Mouse (Mus musculus): Measurements from ENCODE around the gene Fam163a. TPM values are rescaled to one million over a fixed set of nuclear protein-coding genes. Genes with fewer than 3 reads are reported as not detected.

The Fam163a gene
- total and polyA plus RNA-seq, 2 experiments from 2014 or later, result 3.5 to 3.7 TPM

DNA sequence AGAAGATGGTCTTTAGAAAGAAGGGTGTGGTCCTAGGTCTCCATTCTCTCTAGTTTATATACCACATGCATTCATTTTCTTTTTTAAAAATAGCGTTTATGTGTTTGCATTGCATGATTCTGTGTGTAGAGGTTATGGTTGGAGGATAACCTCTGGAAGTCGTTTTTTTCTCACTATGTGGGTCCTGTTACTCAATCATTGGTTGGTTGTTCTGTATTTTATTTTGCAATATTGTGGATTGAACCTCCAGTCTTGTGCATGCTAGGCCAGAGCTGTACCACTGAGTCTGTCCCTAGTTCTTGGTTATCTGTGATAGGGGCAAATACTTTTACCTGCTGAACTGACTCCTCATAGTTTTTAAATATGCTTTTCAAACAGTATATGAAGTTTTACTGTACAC lies 146.6 kb downstream of the Fam163a start:
- DNase-seq (ENCODE audit: low spot score) (no peak), ATAC-seq (no peak)
- Histone ChIP-seq H3K4me2 (ENCODE audit: low read depth, low read length) (no peak overlapping the region), H3K27me3 (ENCODE audit: insufficient read depth, low read length) (no peaks in the 10 kb centered on the region), H3K9ac (replicated peaks; ENCODE audit: low read length) (no peak overlapping the region), H3K4me1 (ENCODE audit: insufficient read depth, low read length) (no peaks in the 10 kb centered on the region), H3K9me3 (ENCODE audit: low read length) (no peaks in the 10 kb centered on the region), H3K4me3 (ENCODE audit: low read length) (no peak overlapping the region), H3K36me3 (ENCODE audit: insufficient read depth, low read length) (peaks cover 19% of the 10 kb centered on the region), H3K27ac (no peak overlapping the region)
- 90% methylated on average over 2 of the region's 2 CpGs for WGBS
- no peak for TF ChIP-seq CTCF (IDR thresholded peaks at IDR 0.05; ENCODE audit: low read depth)

DNA sequence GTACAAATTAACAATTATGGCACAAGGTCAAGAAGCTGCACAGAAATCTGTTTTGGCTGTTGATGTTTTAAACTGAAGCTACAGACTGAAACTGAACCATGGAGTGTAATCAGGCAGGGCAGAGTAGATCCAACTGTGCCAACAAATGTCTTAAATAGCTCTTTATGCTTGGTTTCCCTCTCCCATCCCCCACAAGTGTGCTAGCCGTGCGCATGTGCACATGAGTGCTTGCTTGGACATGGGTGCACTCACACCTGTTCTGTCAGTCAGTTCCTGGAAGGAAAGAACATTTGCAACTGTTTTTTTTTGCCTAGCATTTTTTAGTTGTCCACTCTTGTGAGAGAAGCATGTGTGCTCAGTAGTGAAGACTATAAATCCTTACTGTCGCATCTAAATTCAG lies 158.1 kb downstream of the Fam163a start:
- H3K27me3 ChIP-seq (ENCODE audit: insufficient read depth, low read length), result no peaks in the 10 kb centered on the region
- peaks cover 8% of the 10 kb centered on the region for H3K4me1 ChIP-seq (ENCODE audit: insufficient read depth, low read length)
- H3K9me3 ChIP-seq (ENCODE audit: low read length), result no peaks in the 10 kb centered on the region
- no peak overlapping the region for H3K4me3 ChIP-seq (ENCODE audit: low read length)
- H3K4me2 ChIP-seq (ENCODE audit: low read depth, low read length), result no peak overlapping the region
- ATAC-seq, result peak; percentile 74
- no peak for TF ChIP-seq CTCF (IDR thresholded peaks at IDR 0.05; ENCODE audit: low read depth)
- no peak overlapping the region for H3K9ac ChIP-seq (replicated peaks; ENCODE audit: low read length)
- DNase-seq (ENCODE audit: low spot score), result peak; percentile 75
- 68% methylated on average over 3 of the region's 3 CpGs for WGBS
- H3K27ac ChIP-seq, result no peak overlapping the region
- H3K36me3 ChIP-seq (ENCODE audit: insufficient read depth, low read length), result peaks cover 6% of the 10 kb centered on the region; the same call in 1 of the 2 replicates

DNA sequence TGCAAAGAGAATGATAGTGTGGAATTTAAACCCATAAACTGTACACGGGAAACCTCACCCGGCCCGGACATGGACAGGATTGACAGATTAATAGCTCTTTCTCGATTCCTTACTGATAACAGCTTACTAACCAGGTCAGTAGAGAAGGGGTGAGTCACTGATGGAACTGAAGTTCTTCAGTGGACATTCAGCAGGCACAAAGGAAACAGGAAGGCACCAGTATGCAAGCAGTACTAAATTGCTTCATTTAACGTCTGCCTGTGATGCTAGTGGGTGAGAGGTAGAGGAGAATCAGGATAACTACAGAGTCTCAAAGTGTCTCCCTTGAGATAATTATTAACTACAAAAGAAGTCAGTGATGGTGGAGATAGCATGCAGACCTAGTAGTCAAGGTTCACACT lies 160.6 kb downstream of the Fam163a start:
- WGBS, result 86% methylated on average over 5 of the region's 5 CpGs
- TF ChIP-seq CTCF (IDR thresholded peaks at IDR 0.05; ENCODE audit: low read depth), result no peak

DNA sequence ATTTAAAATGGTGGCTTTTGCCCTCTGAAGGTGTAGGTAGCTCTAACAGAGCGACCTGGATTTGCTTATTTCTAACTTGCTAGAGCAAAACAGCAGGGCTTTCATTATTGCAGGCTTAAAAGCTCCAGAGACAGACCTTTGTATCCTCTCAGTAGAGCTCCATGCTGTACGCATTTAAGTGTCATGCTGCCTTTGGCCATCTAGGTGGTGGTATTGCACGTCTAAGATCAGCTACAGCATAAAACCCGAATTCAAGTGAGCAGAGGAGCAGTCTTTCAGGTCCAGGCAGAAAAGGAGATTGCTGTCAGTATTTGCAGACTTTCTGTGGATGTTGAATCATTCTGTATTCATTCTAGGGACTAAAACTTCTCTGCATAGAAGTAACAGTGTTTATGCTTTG lies 161.8 kb downstream of the Fam163a start:
- Histone ChIP-seq H3K4me2 (ENCODE audit: low read depth, low read length) (no peak overlapping the region; the same call in 1 of the 2 replicates), H3K36me3 (ENCODE audit: insufficient read depth, low read length) (no peaks in the 10 kb centered on the region), H3K9ac (replicated peaks; ENCODE audit: low read length) (no peak overlapping the region), H3K27ac (no peak overlapping the region), H3K27me3 (ENCODE audit: insufficient read depth, low read length) (no peaks in the 10 kb centered on the region), H3K4me3 (ENCODE audit: low read length) (no peak overlapping the region), H3K4me1 (ENCODE audit: insufficient read depth, low read length) (peaks cover 8% of the 10 kb centered on the region), H3K9me3 (ENCODE audit: low read length) (no peaks in the 10 kb centered on the region)
- peak; percentile 82 for TF ChIP-seq CTCF (IDR thresholded peaks at IDR 0.05; ENCODE audit: low read depth)
- 13% methylated on average over 4 of the region's 4 CpGs for WGBS
- DNase-seq (ENCODE audit: low spot score) (peak; percentile 86), ATAC-seq (0 out of 2 replicates have a peak, but pooled peaks have one; percentile 50)

More for the DNA sequence above, 160.6 kb downstream of the Fam163a start:
- H3K4me2 ChIP-seq (ENCODE audit: low read depth, low read length), result no peak overlapping the region
- no peaks in the 10 kb centered on the region for H3K36me3 ChIP-seq (ENCODE audit: insufficient read depth, low read length)
- H3K27me3 ChIP-seq (ENCODE audit: insufficient read depth, low read length), result no peaks in the 10 kb centered on the region
- DNase-seq (ENCODE audit: low spot score), result no peak
- H3K9ac ChIP-seq (replicated peaks; ENCODE audit: low read length), result no peak overlapping the region
- peaks cover 8% of the 10 kb centered on the region for H3K4me1 ChIP-seq (ENCODE audit: insufficient read depth, low read length)
- H3K9me3 ChIP-seq (ENCODE audit: low read length), result no peaks in the 10 kb centered on the region
- no peak overlapping the region for H3K27ac ChIP-seq
- ATAC-seq, result no peak
- no peak overlapping the region for H3K4me3 ChIP-seq (ENCODE audit: low read length)

DNA sequence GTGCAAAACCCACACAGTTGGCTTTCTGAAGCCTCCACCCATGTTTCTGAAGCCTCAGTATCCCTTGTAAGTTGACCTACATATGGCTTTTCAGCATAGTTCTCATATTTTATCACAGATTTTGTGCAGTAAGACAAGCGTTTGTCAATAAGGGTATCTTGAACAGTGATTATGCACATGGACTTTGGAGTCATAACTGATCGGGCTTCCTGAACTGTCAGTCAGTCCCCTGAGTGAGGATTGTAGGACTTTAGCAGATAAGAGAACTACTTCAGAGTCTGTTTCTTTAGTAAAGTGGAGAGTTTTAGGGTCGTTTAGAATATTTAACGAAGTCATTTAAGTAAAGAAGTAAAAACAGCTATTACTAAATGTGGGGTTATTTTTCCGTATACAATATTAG lies 162.3 kb downstream of the Fam163a start:
- H3K4me2 ChIP-seq (ENCODE audit: low read depth, low read length), result peak overlapping the region; percentile 64; the same call in 1 of the 2 replicates

DNA sequence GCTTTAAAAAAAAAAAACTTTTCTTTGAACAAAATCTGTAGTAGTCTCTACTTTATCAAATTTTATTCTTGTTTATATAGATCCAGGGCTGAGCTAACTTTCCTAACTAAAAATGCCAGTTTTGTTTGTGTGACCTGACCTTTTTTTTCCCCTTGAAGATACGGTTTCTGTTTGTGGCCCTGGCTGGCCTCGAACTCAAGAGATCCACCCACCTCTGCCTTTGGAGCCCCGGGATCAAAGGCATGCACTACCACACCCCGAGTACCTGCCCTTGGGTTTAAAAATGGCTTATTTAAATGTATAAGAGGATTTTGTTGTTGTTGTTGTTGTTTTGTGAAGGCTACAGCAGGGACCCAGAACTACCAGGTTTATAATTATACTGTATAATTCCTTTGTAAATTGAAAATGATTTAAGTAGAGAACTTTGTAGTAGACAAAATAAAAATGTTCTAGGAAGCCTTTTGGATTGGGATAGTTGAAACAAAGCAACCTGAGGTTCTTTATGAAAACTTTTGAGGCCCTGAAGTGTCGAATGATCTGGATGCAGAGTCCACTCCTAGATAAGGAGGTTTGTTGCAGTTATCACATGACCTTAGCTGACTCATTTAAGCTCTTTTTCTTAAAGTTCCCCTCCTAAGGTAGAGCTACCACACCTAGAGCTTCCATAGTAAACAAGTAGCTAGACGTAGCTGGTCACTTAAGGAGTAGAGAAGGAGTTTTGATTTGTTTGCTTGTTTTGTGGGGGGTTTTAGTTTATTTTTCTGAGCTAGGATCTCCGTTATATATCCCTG lies 163.2 kb downstream of the Fam163a start:
- peak overlapping the region; percentile 64 for H3K4me2 ChIP-seq (ENCODE audit: low read depth, low read length)
- H3K9ac ChIP-seq (replicated peaks; ENCODE audit: low read length), result peak overlapping the region; percentile 13; the same call in 1 of the 2 replicates
- WGBS, result 47% methylated on average over 7 of the region's 7 CpGs
- DNase-seq (ENCODE audit: low spot score), result no peak
- peaks cover 8% of the 10 kb centered on the region for H3K4me1 ChIP-seq (ENCODE audit: insufficient read depth, low read length)
- H3K9me3 ChIP-seq (ENCODE audit: low read length), result no peaks in the 10 kb centered on the region
- no peak for ATAC-seq
- no peak overlapping the region for H3K27ac ChIP-seq
- no peaks in the 10 kb centered on the region for H3K27me3 ChIP-seq (ENCODE audit: insufficient read depth, low read length)
- no peak for TF ChIP-seq CTCF (IDR thresholded peaks at IDR 0.05; ENCODE audit: low read depth)
- H3K4me3 ChIP-seq (ENCODE audit: low read length), result peak overlapping the region; percentile 71
- H3K36me3 ChIP-seq (ENCODE audit: insufficient read depth, low read length), result no peaks in the 10 kb centered on the region

More for the DNA sequence above, 162.3 kb downstream of the Fam163a start:
- DNase-seq (ENCODE audit: low spot score) (no peak), ATAC-seq (no peak)
- H3K4me1 ChIP-seq (ENCODE audit: insufficient read depth, low read length), result peaks cover 8% of the 10 kb centered on the region
- H3K36me3 ChIP-seq (ENCODE audit: insufficient read depth, low read length), result no peaks in the 10 kb centered on the region
- H3K4me3 ChIP-seq (ENCODE audit: low read length), result no peak overlapping the region
- H3K27me3 ChIP-seq (ENCODE audit: insufficient read depth, low read length), result no peaks in the 10 kb centered on the region
- 0 out of 2 replicates have a peak overlapping the region, but pooled peaks have one; percentile 13 for H3K9ac ChIP-seq (replicated peaks; ENCODE audit: low read length)
- no peaks in the 10 kb centered on the region for H3K9me3 ChIP-seq (ENCODE audit: low read length)
- 90% methylated on average over 5 of the region's 5 CpGs for WGBS
- H3K27ac ChIP-seq, result no peak overlapping the region
- no peak for TF ChIP-seq CTCF (IDR thresholded peaks at IDR 0.05; ENCODE audit: low read depth)

All from hindbrain, postnatal 0 days (tissue).